Mouse (Mus musculus): ENCODE measurements at regions not wholly inside any gene's neighbourhood (a gene's known extent, or its start where the extent isn't known, plus 50 kb on each side); places are given as distances from the start of the nearest gene placed in this dataset.

DNA sequence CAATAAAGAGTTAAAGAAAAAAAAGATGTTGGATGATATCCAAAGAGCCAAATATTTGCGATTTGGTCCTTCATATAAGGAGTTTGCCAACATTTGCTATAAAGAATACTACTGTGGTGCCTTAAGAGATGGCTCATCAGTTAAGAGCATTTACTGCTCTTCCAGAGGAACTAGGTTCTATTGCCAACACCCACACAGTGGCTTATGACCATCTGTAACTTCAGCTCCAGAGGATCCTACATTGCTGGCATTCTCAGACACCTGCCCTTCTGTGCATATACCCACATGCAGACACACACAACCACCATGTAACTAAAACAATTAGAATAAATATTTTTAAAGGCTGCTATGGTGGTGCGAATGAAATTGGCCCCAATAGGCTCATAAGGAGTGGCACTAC is 131.7 kb downstream of the Mex3b start:
- TF ChIP-seq CTCF (IDR thresholded peaks at IDR 0.05; ENCODE audit: borderline replicate concordance, extremely low read depth, insufficient read depth, insufficient read length) (no peak), POLR2A (IDR thresholded peaks at IDR 0.05; ENCODE audit: borderline replicate concordance, extremely low read depth, insufficient read depth, insufficient read length, poor library complexity, severe bottlenecking) (no peak)

Data from brain, embryonic 14.5 days (tissue).